Mouse (Mus musculus) CH12.LX (cell line): ENCODE data around the gene Dpf3. TPM values are rescaled to one million over a fixed set of nuclear protein-coding genes. Genes with fewer than 3 reads are reported as not detected.

Experiments used
- DNase-seq: peaks from one replicate; pipeline ENCODE4 v3.0.0-alpha.2; 2013; ENCODE audit errors: extremely low read depth
- H3K27ac ChIP-seq: 2 replicates; pipeline ENCODE4 v1.5.1; 2012; ENCODE audit warnings: low read depth, mild to moderate bottlenecking, control low read depth, moderate library complexity; ENCODE audit not compliant: insufficient read depth
- H3K27me3 ChIP-seq: replicated peaks from 2 replicates; pipeline ENCODE3; 2012; ENCODE audit warnings: inconsistent platforms
- H3K36me3 ChIP-seq, 2 experiments: replicated peaks in 1 of 2; 2 replicates each; pipeline versions ENCODE3 to v1.6.1; 2012; ENCODE audit warnings: inconsistent platforms in 1 of 2, low read length in 1 of 2, mild to moderate bottlenecking in 1 of 2, mixed read lengths in 1 of 2, moderate library complexity in 1 of 2; ENCODE audit not compliant: control insufficient read depth in 1 of 2, insufficient read depth in 1 of 2
- H3K4me1 ChIP-seq, 2 experiments: 2 replicates each; pipeline ENCODE4 v1.6.1; 2012; ENCODE audit warnings: inconsistent platforms in 1 of 2, moderate library complexity in 1 of 2; ENCODE audit not compliant: insufficient read depth in 2 of 2, control insufficient read depth in 1 of 2
- H3K4me2 ChIP-seq: 2 replicates; pipeline ENCODE4 v1.6.1; 2012; ENCODE audit warnings: low read depth, mild to moderate bottlenecking, control low read depth; ENCODE audit not compliant: poor library complexity, insufficient read depth, severe bottlenecking
- H3K4me3 ChIP-seq, 3 experiments: fragments of 150-350 bp in 1 of 3; sonication (generic) in 1 of 3; replicated peaks in 1 of 3; 2 replicates each; pipeline versions ENCODE3 to v1.5.1; 2011 to 2012; ENCODE audit warnings: low read depth in 2 of 3, low read length in 2 of 3, mild to moderate bottlenecking in 2 of 3, moderate library complexity in 2 of 3, control low read depth in 1 of 3, improper control_type of control experiment in 1 of 3, inconsistent platforms in 1 of 3, mixed read lengths in 1 of 3; ENCODE audit not compliant: poor library complexity in 1 of 3
- H3K79me2 ChIP-seq: replicated peaks from 2 replicates; pipeline ENCODE4 v1.6.1; 2012; ENCODE audit warnings: mild to moderate bottlenecking, moderate library complexity; ENCODE audit not compliant: control insufficient read depth, poor library complexity, insufficient read depth, severe bottlenecking; ENCODE audit errors: extremely low read depth
- H3K9ac ChIP-seq: 2 replicates; pipeline ENCODE4 v1.6.1; 2012; ENCODE audit warnings: low read depth, mild to moderate bottlenecking, control low read depth, moderate library complexity; ENCODE audit not compliant: insufficient read depth
- H3K9me3 ChIP-seq: replicated peaks from 2 replicates; pipeline ENCODE3; 2012; ENCODE audit warnings: low read length, inconsistent platforms, mixed read lengths
- CHD1 ChIP-seq: IDR thresholded peaks from 2 replicates; pipeline ENCODE4 v1.6.1; 2012; ENCODE audit warnings: low read depth, low read length, improper control_type of control experiment, inconsistent platforms
- CHD2 ChIP-seq: IDR thresholded peaks from 2 replicates; pipeline ENCODE4 v1.6.1; 2011; ENCODE audit warnings: low read length, improper control_type of control experiment
- CTCF ChIP-seq, 2 experiments: IDR thresholded peaks in 1 of 2; conservative IDR thresholded peaks in 1 of 2; 2 replicates each; pipeline ENCODE4 v1.5.1; 2011 to 2012; ENCODE audit warnings: low read depth in 2 of 2, low read length in 2 of 2, improper control_type of control experiment in 1 of 2, inconsistent platforms in 1 of 2, mild to moderate bottlenecking in 1 of 2, moderate library complexity in 1 of 2
- E2F4 ChIP-seq: IDR thresholded peaks from 2 replicates; pipeline ENCODE4 v1.6.1; 2011; ENCODE audit warnings: low read depth, low read length, improper control_type of control experiment; ENCODE audit not compliant: insufficient replicate concordance
- EP300 ChIP-seq: IDR thresholded peaks from 2 replicates; pipeline ENCODE4 v1.6.1; 2011; ENCODE audit warnings: low read length, improper control_type of control experiment
- ETS1 ChIP-seq: conservative IDR thresholded peaks from 2 replicates; pipeline ENCODE4 v1.6.1; 2012; ENCODE audit warnings: low read depth, mild to moderate bottlenecking, inconsistent platforms, low read length, improper control_type of control experiment, moderate library complexity
- GABPA ChIP-seq: IDR thresholded peaks from 2 replicates; pipeline ENCODE4 v1.6.1; 2012; ENCODE audit warnings: low read depth, low read length, improper control_type of control experiment, inconsistent platforms; ENCODE audit not compliant: insufficient replicate concordance
- IRF4 ChIP-seq: IDR thresholded peaks from 2 replicates; pipeline ENCODE4 v1.6.1; 2014; ENCODE audit warnings: low read depth, mild to moderate bottlenecking, inconsistent platforms, low read length, improper control_type of control experiment
- JUN ChIP-seq: IDR thresholded peaks from 2 replicates; pipeline ENCODE4 v1.6.1; 2011; ENCODE audit warnings: low read depth, mild to moderate bottlenecking, low read length, improper control_type of control experiment, moderate library complexity; ENCODE audit not compliant: insufficient read depth
- JUND ChIP-seq: conservative IDR thresholded peaks from 2 replicates; pipeline ENCODE4 v1.6.1; 2011; ENCODE audit warnings: low read depth, low read length, improper control_type of control experiment
- MAX ChIP-seq: IDR thresholded peaks from 2 replicates; pipeline ENCODE4 v1.6.1; 2011; ENCODE audit warnings: low read length, improper control_type of control experiment
- MAZ ChIP-seq: IDR thresholded peaks from 2 replicates; pipeline ENCODE4 v1.6.1; 2012; ENCODE audit warnings: low read depth, mild to moderate bottlenecking, inconsistent platforms, low read length, improper control_type of control experiment, moderate library complexity
- MEF2A ChIP-seq: IDR thresholded peaks from 2 replicates; pipeline ENCODE4 v1.6.1; 2014; ENCODE audit warnings: low read depth, mild to moderate bottlenecking, inconsistent platforms, low read length, improper control_type of control experiment, borderline replicate concordance
- MXI1 ChIP-seq: IDR thresholded peaks from 2 replicates; pipeline ENCODE4 v1.6.1; 2011; ENCODE audit warnings: mild to moderate bottlenecking, low read depth, low read length, improper control_type of control experiment
- MYC ChIP-seq: IDR thresholded peaks from 2 replicates; pipeline ENCODE4 v1.6.1; 2011; ENCODE audit warnings: low read depth, mild to moderate bottlenecking, improper control_type of control experiment, low read length
- NRF1 ChIP-seq: IDR thresholded peaks from 2 replicates; pipeline ENCODE4 v1.6.1; 2014; ENCODE audit warnings: low read depth, mild to moderate bottlenecking, inconsistent platforms, low read length, improper control_type of control experiment, moderate library complexity
- POLR2AphosphoS2 ChIP-seq: IDR thresholded peaks from 2 replicates; pipeline ENCODE4 v1.6.1; 2011; ENCODE audit warnings: low read depth, low read length, improper control_type of control experiment
- RCOR1 ChIP-seq: conservative IDR thresholded peaks from 2 replicates; pipeline ENCODE4 v1.6.1; 2012; ENCODE audit warnings: low read depth, mild to moderate bottlenecking, inconsistent platforms, low read length, improper control_type of control experiment
- SIN3A ChIP-seq: IDR thresholded peaks from 2 replicates; pipeline ENCODE4 v1.6.1; 2012; ENCODE audit warnings: low read length, improper control_type of control experiment, inconsistent platforms
- TCF12 ChIP-seq: IDR thresholded peaks from 2 replicates; pipeline ENCODE4 v1.6.1; 2014; ENCODE audit warnings: low read depth, mild to moderate bottlenecking, inconsistent platforms, low read length, improper control_type of control experiment
- USF1 ChIP-seq: IDR thresholded peaks from 2 replicates; pipeline ENCODE4 v1.6.1; 2014; ENCODE audit warnings: low read depth, mild to moderate bottlenecking, inconsistent platforms, low read length, improper control_type of control experiment
- ZC3H11A ChIP-seq: IDR thresholded peaks from 2 replicates; pipeline ENCODE4 v1.6.1; 2012; ENCODE audit warnings: low read depth, mild to moderate bottlenecking, inconsistent platforms, low read length, improper control_type of control experiment
- ZMIZ1 ChIP-seq: IDR thresholded peaks from 2 replicates; pipeline ENCODE4 v1.6.1; 2012; ENCODE audit warnings: low read depth, mild to moderate bottlenecking, inconsistent platforms, low read length, improper control_type of control experiment
- ZNF384 ChIP-seq: IDR thresholded peaks from 2 replicates; pipeline ENCODE4 v1.6.1; 2012; ENCODE audit warnings: low read depth, low read length, improper control_type of control experiment, inconsistent platforms
- dilution Hi-C: fragments of 300-500 bp; cut with MboI; formaldehyde crosslinking; loops from 2 replicates; pipeline ENCODE4 v1.14.3; 2020; ENCODE audit warnings: low sequenced_read_pairs; ENCODE audit not compliant: extremely low pct_unique_long_range_greater_than_20kb, extremely low pct_ligation_motif_present
- in situ Hi-C: fragments of 300-500 bp; cut with MboI; formaldehyde crosslinking; loops from 3 replicates; pipeline ENCODE4 v1.14.3; 2019; ENCODE audit warnings: low sequenced_read_pairs, low pct_ligation_motif_present, low pct_unique_long_range_greater_than_20kb, mixed read lengths
- polyA plus RNA-seq: library from polyadenylated mRNA; unstranded; fragments of >175 nt; gene quantifications from 2 replicates; pipeline ENCODE4 v1.2.1, GENCODE M21; 2012; ENCODE audit warnings: low read depth; ENCODE audit not compliant: insufficient read length
- total RNA-seq, 2 experiments: library from RNA; depleted of rRNA; stranded (reverse); fragments of 300-350 nt in 1 of 2; fragments of >200 nt in 1 of 2; gene quantifications; 2 replicates each; pipeline ENCODE4 v1.2.3; 2012 to 2014

Gene Dpf3
- total and polyA plus RNA-seq, 3 experiments: 0.42 to 1.2 (median 1.2) TPM

DNA sequence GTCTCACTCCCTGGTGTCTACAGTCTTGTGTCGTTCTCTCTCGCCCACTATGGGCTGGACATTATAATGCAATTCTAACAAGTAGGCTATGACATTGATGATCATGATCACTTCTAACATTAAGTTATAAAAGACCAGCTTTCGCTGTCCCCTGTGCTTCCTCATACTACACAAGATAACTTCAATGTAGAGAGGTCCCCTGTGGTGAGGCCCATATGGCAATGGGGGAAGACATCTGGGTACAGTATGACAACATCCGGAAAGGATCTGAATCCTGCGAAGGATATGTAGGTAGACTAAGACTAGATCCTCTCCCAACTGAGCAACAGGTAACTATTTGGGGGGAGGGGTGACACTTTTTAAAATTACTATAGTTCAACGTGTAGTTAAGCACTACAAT lies 251.7 kb downstream of the Dpf3 start:
- Histone ChIP-seq H3K36me3 (no peaks in the 10 kb centered on the region), H3K4me2 (no peak overlapping the region), H3K79me2 (no peaks in the 10 kb centered on the region), H3K27ac (no peak overlapping the region), H3K27me3 (no peaks in the 10 kb centered on the region), H3K4me1 (peaks cover 0 to 15% of the 10 kb centered on the region in 2 experiments; a peak in 2 of 4 replicates), H3K9me3 (no peaks in the 10 kb centered on the region), H3K9ac (no peak overlapping the region), H3K4me3 (no peak overlapping the region)
- dilution Hi-C loops: no loop called here
- DNase-seq: no peak
- TF ChIP-seq MAX (no peak), NRF1 (no peak), RCOR1 (no peak)
- in situ Hi-C loops: no loop called here

DNA sequence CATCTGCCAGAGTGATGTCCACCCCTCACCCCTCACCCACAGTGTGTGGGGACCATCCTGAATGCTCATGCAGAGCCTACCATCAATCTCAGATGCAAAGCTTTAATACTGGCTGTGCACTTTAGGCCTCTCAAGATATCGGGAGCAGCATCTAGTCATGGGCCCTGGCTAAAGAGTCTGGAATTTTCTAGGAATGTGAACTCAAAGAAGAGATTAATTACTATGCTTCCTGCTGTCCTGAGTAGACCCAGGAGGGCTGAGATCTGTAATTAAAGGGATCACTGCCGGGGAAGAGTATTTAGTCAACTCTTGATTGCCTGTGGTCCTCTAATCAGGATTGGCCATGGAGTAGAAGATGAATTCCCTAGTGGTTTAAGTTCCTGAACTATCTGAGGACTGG lies 252.5 kb downstream of the Dpf3 start:
- dilution Hi-C loops: no loop called here
- Histone ChIP-seq H3K9ac (no peak overlapping the region), H3K4me1 (peaks cover 0 to 15% of the 10 kb centered on the region in 2 experiments; a peak in 2 of 4 replicates), H3K9me3 (no peaks in the 10 kb centered on the region), H3K27ac (no peak overlapping the region), H3K4me2 (no peak overlapping the region), H3K79me2 (no peaks in the 10 kb centered on the region), H3K27me3 (no peaks in the 10 kb centered on the region), H3K4me3 (no peak overlapping the region), H3K36me3 (no peaks in the 10 kb centered on the region)
- TF ChIP-seq IRF4: no peak
- no peak for TF ChIP-seq E2F4
- no peak for TF ChIP-seq SIN3A
- no peak for DNase-seq
- in situ Hi-C loops: no loop called here

DNA sequence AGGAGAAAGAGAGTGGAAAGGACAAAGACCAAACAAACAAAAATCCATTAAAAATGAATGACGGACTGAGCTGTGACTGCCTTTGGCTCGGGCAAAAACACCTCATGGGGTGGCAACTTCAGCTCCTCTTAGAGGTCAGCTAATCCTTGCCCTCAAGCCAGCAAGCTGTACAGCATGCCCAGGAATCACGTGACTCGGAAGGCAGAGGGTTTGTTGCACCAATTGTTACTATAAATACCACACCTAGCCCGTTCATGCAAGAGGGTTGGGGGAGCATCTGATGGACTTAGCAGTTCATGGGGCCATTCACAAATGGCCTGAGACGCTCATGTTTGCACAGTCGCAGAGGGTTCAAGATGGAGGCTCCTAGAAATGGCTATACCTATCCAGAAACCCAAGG lies 253.9 kb downstream of the Dpf3 start:
- no peak overlapping the region for H3K4me2 ChIP-seq
- H3K79me2 ChIP-seq: no peaks in the 10 kb centered on the region
- in situ Hi-C loops (no loop called here), dilution Hi-C loops (no loop called here)
- H3K9ac ChIP-seq: no peak overlapping the region
- H3K27me3 ChIP-seq: no peaks in the 10 kb centered on the region
- TF ChIP-seq MYC (no peak), CHD2 (no peak), ETS1 (no peak), JUND (no peak), E2F4 (no peak), MEF2A (no peak), POLR2AphosphoS2 (no peak), CHD1 (no peak), MAZ (no peak), TCF12 (no peak), ZC3H11A (no peak), JUN (no peak), GABPA (no peak), IRF4 (no peak), MXI1 (no peak), USF1 (no peak), CTCF (conservative IDR thresholded peaks at IDR 0.05 in 1 of 2, IDR thresholded peaks at IDR 0.05 in 1 of 2; ENCODE audit: low read depth in 2 of 2, low read length in 2 of 2) (no peak), ZNF384 (no peak), EP300 (no peak), ZMIZ1 (no peak)
- TF ChIP-seq, all 38 proteins: peak for 0
- Histone ChIP-seq H3K4me1 (peaks cover 2 to 20% of the 10 kb centered on the region in 2 experiments; a peak in 2 of 4 replicates), H3K9me3 (no peaks in the 10 kb centered on the region), H3K36me3 (no peaks in the 10 kb centered on the region), H3K4me3 (no peak overlapping the region), H3K27ac (no peak overlapping the region)
- DNase-seq: no peak
